Mouse (Mus musculus) limb, embryonic 14.5 days (tissue): Measurements from ENCODE around the gene Tbcb. TPM values are rescaled to one million over a fixed set of nuclear protein-coding genes. Genes with fewer than 3 reads are reported as not detected.

Experiments used
- ATAC-seq: fragments of 200-750 bp; cut with Nextera tagmentation; 2 replicates; pipeline ENCODE4 v1.8.0; 2017; ENCODE audit warnings: low read depth, moderate number of reproducible peaks, moderate TSS enrichment; ENCODE audit not compliant: low FRiP score
- DNase-seq: peaks from one replicate; pipeline ENCODE4 v3.0.0-alpha.2; 2015; ENCODE audit warnings: low spot score
- H3K27ac ChIP-seq: fragments of 300-500 bp; sonication (generic); replicated peaks from 2 replicates; pipeline ENCODE4 v1.5.1; 2014; ENCODE audit warnings: low read depth, mild to moderate bottlenecking, low read length, moderate library complexity, mixed read lengths
- H3K27me3 ChIP-seq: fragments of 300-500 bp; sonication (generic); 2 replicates; pipeline ENCODE4 v1.6.1; 2014; ENCODE audit warnings: low read length, mixed read lengths; ENCODE audit not compliant: control insufficient read depth, insufficient read depth
- H3K36me3 ChIP-seq: fragments of 300-500 bp; sonication (generic); 2 replicates; pipeline ENCODE4 v1.6.1; 2014; ENCODE audit warnings: mild to moderate bottlenecking, low read length, moderate library complexity, mixed read lengths; ENCODE audit not compliant: control insufficient read depth, insufficient read depth
- H3K4me1 ChIP-seq: fragments of 300-500 bp; sonication (generic); 2 replicates; pipeline ENCODE4 v1.6.1; 2014; ENCODE audit warnings: antibody characterized with exemption, low read length, mixed read lengths; ENCODE audit not compliant: control insufficient read depth, insufficient read depth
- H3K4me2 ChIP-seq: fragments of 300-500 bp; sonication (generic); replicated peaks from 2 replicates; pipeline ENCODE4 v1.6.1; 2014; ENCODE audit warnings: low read depth, mild to moderate bottlenecking, low read length, moderate library complexity; ENCODE audit not compliant: severe bottlenecking
- H3K4me3 ChIP-seq: fragments of 300-500 bp; sonication (generic); replicated peaks from 2 replicates; pipeline ENCODE4 v1.5.1; 2014; ENCODE audit warnings: low read length
- H3K9ac ChIP-seq: fragments of 300-500 bp; sonication (generic); 2 replicates; pipeline ENCODE4 v1.6.1; 2014; ENCODE audit warnings: mild to moderate bottlenecking, low read depth, low read length, moderate library complexity; ENCODE audit not compliant: severe bottlenecking
- H3K9me3 ChIP-seq: fragments of 300-500 bp; sonication (generic); 2 replicates; pipeline ENCODE4 v1.6.1; 2016; ENCODE audit warnings: low read length; ENCODE audit not compliant: control insufficient read depth
- POLR2A ChIP-seq: fragments of 200-500 bp; IDR thresholded peaks from 2 replicates; pipeline ENCODE4 v1.8.0; 2012; ENCODE audit warnings: inconsistent platforms, mild to moderate bottlenecking, moderate library complexity, borderline replicate concordance; ENCODE audit not compliant: insufficient read depth, insufficient read length; ENCODE audit errors: extremely low read depth
- WGBS: fragments of 180-500 bp; shearing (Covaris S2); extraction: QIAGEN DNeasy Blood & Tissue Kit; methylation state at CpG from one replicate; pipeline ENCODE4 v1.1.7; 2014; 5-methylcytosine and 5-hydroxymethylcytosine counted together
- polyA plus RNA-seq, 2 experiments: library from polyadenylated mRNA; depleted of rRNA in 1 of 2; stranded (reverse) in 1 of 2; unstranded in 1 of 2; fragments of >200 nt; fragmentation: Nextera tagmentation in 1 of 2; extraction: Ambion mirVana in 1 of 2; gene quantifications; 2 replicates each; pipeline versions ENCODE4 v1.2.1 to v1.2.3; 2012 to 2014

Tbcb gene
- polyA plus RNA-seq, 2 experiments: 90.3 to 185 TPM

- H3K4me2 ChIP-seq: no peak overlapping the region
- ATAC-seq (no peak), DNase-seq (no peak)
- no peaks in the 10 kb centered on the region for H3K27me3 ChIP-seq
- peaks cover 8% of the 10 kb centered on the region for H3K4me1 ChIP-seq
- 88% methylated on average over 5 of the region's 5 CpGs for WGBS
- no peak overlapping the region for H3K27ac ChIP-seq
- TF ChIP-seq POLR2A: no peak
- no peak overlapping the region for H3K4me3 ChIP-seq
- peaks cover 38% of the 10 kb centered on the region for H3K36me3 ChIP-seq
- H3K9me3 ChIP-seq: no peaks in the 10 kb centered on the region
- H3K9ac ChIP-seq: no peak overlapping the region
Observed at GRCm38 (mm10) chr7:30222205-30222604, 9.9 kb downstream of the Tbcb start.

GRCm38 (mm10) chr7:30221433-30221832 lies 10.6 kb downstream of the Tbcb start:
- no peak for TF ChIP-seq POLR2A
- Histone ChIP-seq H3K4me3 (no peak overlapping the region), H3K4me2 (no peak overlapping the region), H3K27me3 (no peaks in the 10 kb centered on the region), H3K9ac (no peak overlapping the region), H3K4me1 (peaks cover 8% of the 10 kb centered on the region), H3K27ac (no peak overlapping the region), H3K9me3 (no peaks in the 10 kb centered on the region), H3K36me3 (peaks cover 31% of the 10 kb centered on the region)
- no peak for DNase-seq
- 85% methylated on average over 3 of the region's 3 CpGs for WGBS
- ATAC-seq: no peak

GRCm38 (mm10) chr7:30220008-30220356 lies 12.1 kb downstream of the Tbcb start:
- WGBS: 15% methylated on average over 11 of the region's 11 CpGs
- no peaks in the 10 kb centered on the region for H3K9me3 ChIP-seq
- H3K27ac ChIP-seq: no peak overlapping the region
- H3K36me3 ChIP-seq: peaks cover 18% of the 10 kb centered on the region
- peak overlapping the region; percentile 75 for H3K4me2 ChIP-seq
- H3K27me3 ChIP-seq: no peaks in the 10 kb centered on the region
- H3K4me1 ChIP-seq: peaks cover 8% of the 10 kb centered on the region
- H3K9ac ChIP-seq: peak overlapping the region; percentile 55
- peak overlapping the region; percentile 43 for H3K4me3 ChIP-seq
- DNase-seq (no peak), ATAC-seq (no peak)
- no peak for TF ChIP-seq POLR2A

GRCm38 (mm10) chr7:30219293-30220007 lies 12.6 kb downstream of the Tbcb start:
- peaks cover 8% of the 10 kb centered on the region for H3K4me1 ChIP-seq
- H3K9ac ChIP-seq: peak overlapping the region; percentile 55
- peak overlapping the region; percentile 43 for H3K4me3 ChIP-seq
- no peak for TF ChIP-seq POLR2A
- H3K27me3 ChIP-seq: no peaks in the 10 kb centered on the region
- peaks cover 12% of the 10 kb centered on the region for H3K36me3 ChIP-seq
- peak overlapping the region; percentile 75 for H3K4me2 ChIP-seq
- peak overlapping the region; percentile 61; the same call in 1 of the 2 replicates for H3K27ac ChIP-seq
- ATAC-seq: peak; percentile 79
- WGBS: 5% methylated on average over 16 of the region's 16 CpGs
- no peaks in the 10 kb centered on the region for H3K9me3 ChIP-seq
- peak; percentile 60 for DNase-seq

- 74% methylated on average over 2 of the region's 2 CpGs for WGBS
- H3K4me1 ChIP-seq: peaks cover 8% of the 10 kb centered on the region
- no peak for DNase-seq
- no peaks in the 10 kb centered on the region for H3K27me3 ChIP-seq
- no peak overlapping the region for H3K4me2 ChIP-seq
- no peaks in the 10 kb centered on the region for H3K9me3 ChIP-seq
- 0 out of 2 replicates have a peak, but pooled peaks cover 2% of the 10 kb centered on the region for H3K36me3 ChIP-seq
- no peak overlapping the region for H3K9ac ChIP-seq
- no peak for ATAC-seq
- no peak for TF ChIP-seq POLR2A
- no peak overlapping the region for H3K27ac ChIP-seq
- H3K4me3 ChIP-seq: no peak overlapping the region
Observed at GRCm38 (mm10) chr7:30217277-30217676, 14.8 kb downstream of the Tbcb start.
